Mouse (Mus musculus): ENCODE measurements around the gene H2-M10.3. TPM values are rescaled to one million over a fixed set of nuclear protein-coding genes. Genes with fewer than 3 reads are reported as not detected.
A peak's percentile ranks its signal among the peaks of the same experiment; 100 is the strongest.

The H2-M10.3 gene
- polyA plus RNA-seq, 1 experiment, result not detected

- TF ChIP-seq GATA1 (IDR thresholded peaks at IDR 0.05; ENCODE audit: low read length) (no peak), TAL1 (IDR thresholded peaks at IDR 0.05; ENCODE audit: low read length) (no peak)
- Histone ChIP-seq H3K4me3 (replicated peaks) (peak overlapping the region; percentile 56), H3K27me3 (ENCODE audit: control insufficient read depth) (peaks cover 10% of the 10 kb centered on the region), H3K9me3 (ENCODE audit: control insufficient read depth, low read length) (no peaks in the 10 kb centered on the region), H3K36me3 (ENCODE audit: control insufficient read depth) (no peaks in the 10 kb centered on the region), H3K4me1 (ENCODE audit: control insufficient read depth) (peaks cover 6% of the 10 kb centered on the region)
These were observed 52.4 kb downstream of the H2-M10.3 start for GRCm38 (mm10) chr17:36315689-36316253.

DNA sequence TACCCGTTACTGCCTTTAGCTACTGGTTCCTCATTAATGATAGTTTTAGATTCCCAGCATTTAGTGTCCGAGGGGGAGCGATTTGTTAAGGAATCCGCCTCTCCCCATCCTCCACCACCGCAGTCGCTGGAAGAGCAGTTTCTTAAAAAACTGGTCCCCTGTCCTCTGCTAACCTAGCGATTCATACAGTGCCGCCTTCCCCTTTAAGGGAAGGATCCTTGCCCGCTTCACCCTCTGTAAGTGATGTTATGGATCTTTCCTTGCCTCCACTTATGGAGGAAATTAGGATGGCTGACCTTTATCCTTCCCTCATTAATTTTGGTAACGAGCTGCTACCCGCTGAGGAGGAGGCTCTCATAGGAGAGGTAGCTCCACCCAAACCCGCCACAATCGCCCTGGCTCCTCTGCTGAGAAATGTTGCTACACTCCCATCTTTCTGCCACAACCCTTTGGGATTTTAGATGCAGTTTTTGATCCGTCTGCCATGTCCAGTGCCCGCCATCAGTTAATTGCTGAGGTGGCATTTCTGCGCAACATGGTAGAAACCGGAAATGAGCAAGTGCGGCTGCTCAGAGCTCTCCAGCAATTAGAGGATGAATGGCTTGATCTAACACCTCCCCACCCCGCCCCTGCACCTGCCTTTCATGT, 53.1 kb downstream of the H2-M10.3 start:
- H3K9me3 ChIP-seq (ENCODE audit: control insufficient read depth, low read length), result no peaks in the 10 kb centered on the region
- no peaks in the 10 kb centered on the region for H3K36me3 ChIP-seq (ENCODE audit: control insufficient read depth)
- H3K4me3 ChIP-seq (replicated peaks), result peak overlapping the region; percentile 56
- peaks cover 10% of the 10 kb centered on the region for H3K27me3 ChIP-seq (ENCODE audit: control insufficient read depth)
- TF ChIP-seq TAL1 (IDR thresholded peaks at IDR 0.05; ENCODE audit: low read length), result no peak
- no peak for TF ChIP-seq GATA1 (IDR thresholded peaks at IDR 0.05; ENCODE audit: low read length)
- peaks cover 6% of the 10 kb centered on the region for H3K4me1 ChIP-seq (ENCODE audit: control insufficient read depth)

Other genes with a start within 250 kb of the H2-M10.3 start
- gene Gm19684, start 246.7 kb downstream of the H2-M10.3 start, polyA plus RNA-seq (2012), result not detected in 2 replicates
- 0.08 TPM in 1 of 2 replicates, not detected in the other for gene Gm7030, start 239.0 kb downstream of the H2-M10.3 start, polyA plus RNA-seq (2012)
- gene Gm8909, start 199.9 kb downstream of the H2-M10.3 start, polyA plus RNA-seq (2012), result not detected in 2 replicates
- gene H2-T3, start 178.1 kb downstream of the H2-M10.3 start, polyA plus RNA-seq (2012), result not detected in 2 replicates
- 13.4 and 19.7 TPM in 2 replicates for gene Rpp21, start 110.3 kb downstream of the H2-M10.3 start, polyA plus RNA-seq (2012)
- gene Trim39, start 96.2 kb downstream of the H2-M10.3 start, polyA plus RNA-seq (2012), result 0.67 and 0.87 TPM in 2 replicates
- gene H2-M10.2, start 81.9 kb downstream of the H2-M10.3 start, polyA plus RNA-seq (2012), result not detected in 2 replicates
- gene H2-M10.1, start 42.3 kb downstream of the H2-M10.3 start, polyA plus RNA-seq (2012), result not detected in 2 replicates
- gene H2-M10.4, start 93.9 kb upstream of the H2-M10.3 start, polyA plus RNA-seq (2012), result not detected in 2 replicates
- not detected in 2 replicates for gene H2-M11, start 178.7 kb upstream of the H2-M10.3 start, polyA plus RNA-seq (2012)

Data from erythroblast, embryonic 14.5 days (primary cell).